Mouse (Mus musculus): ENCODE measurements at regions not wholly inside any gene's neighbourhood (a gene's known extent, or its start where the extent isn't known, plus 50 kb on each side); places are given as distances from the start of the nearest gene placed in this dataset.

- DNase-seq = no peak
Measured at GRCm38 (mm10) chr1:89392711-89393110, 61.9 kb upstream of the Agap1 start.

GRCm38 (mm10) chr1:89394471-89394870 lies 60.1 kb upstream of the Agap1 start:
- DNase-seq = no peak

- no peak for DNase-seq
Measured at GRCm38 (mm10) chr1:89400734-89401202, 53.8 kb upstream of the Agap1 start.

GRCm38 (mm10) chr1:89402513-89403210 lies 51.9 kb upstream of the Agap1 start:
- no peak for DNase-seq

GRCm38 (mm10) chr1:89403551-89404050 lies 51.0 kb upstream of the Agap1 start:
- no peak for DNase-seq

Measured in thymus, postnatal 36 days (tissue).